Mouse (Mus musculus): ENCODE measurements around the gene Phf12.

DNA sequence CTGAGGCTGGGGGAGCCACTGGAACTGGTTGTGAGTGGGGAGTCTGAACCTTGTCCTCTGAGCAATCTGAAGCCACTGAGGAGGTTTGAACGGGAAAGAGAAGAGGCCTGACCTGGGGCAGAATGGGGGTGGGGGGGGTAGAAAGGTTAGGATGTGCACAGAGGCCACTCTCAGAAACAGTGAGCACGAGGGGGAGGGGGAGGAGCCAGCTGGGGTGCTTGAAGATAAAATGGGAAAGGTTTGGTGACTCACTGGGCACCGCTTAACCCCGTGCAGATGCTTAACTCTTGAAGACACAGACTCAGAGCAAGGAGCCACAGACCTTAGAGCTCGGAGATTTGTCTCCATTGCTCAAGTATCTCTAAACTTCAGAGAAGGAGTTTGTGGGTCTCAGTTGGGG is 21.7 kb upstream of the Phf12 start:
- no peak for TF ChIP-seq EP300 (IDR thresholded peaks at IDR 0.05; ENCODE audit: insufficient read depth, low read depth, low read length)
- no peak for TF ChIP-seq CTCF (IDR thresholded peaks at IDR 0.05; ENCODE audit: low read depth, low read length)
